Mouse (Mus musculus): ENCODE data around the gene Cdkal1. TPM values are rescaled to one million over a fixed set of nuclear protein-coding genes. Genes with fewer than 3 reads are reported as not detected.

The Cdkal1 gene
- total RNA-seq (2015): 12.4 and 13.9 TPM in 2 replicates
- 46.7 and 50.4 TPM in 2 replicates for total RNA-seq (2017)

DNA sequence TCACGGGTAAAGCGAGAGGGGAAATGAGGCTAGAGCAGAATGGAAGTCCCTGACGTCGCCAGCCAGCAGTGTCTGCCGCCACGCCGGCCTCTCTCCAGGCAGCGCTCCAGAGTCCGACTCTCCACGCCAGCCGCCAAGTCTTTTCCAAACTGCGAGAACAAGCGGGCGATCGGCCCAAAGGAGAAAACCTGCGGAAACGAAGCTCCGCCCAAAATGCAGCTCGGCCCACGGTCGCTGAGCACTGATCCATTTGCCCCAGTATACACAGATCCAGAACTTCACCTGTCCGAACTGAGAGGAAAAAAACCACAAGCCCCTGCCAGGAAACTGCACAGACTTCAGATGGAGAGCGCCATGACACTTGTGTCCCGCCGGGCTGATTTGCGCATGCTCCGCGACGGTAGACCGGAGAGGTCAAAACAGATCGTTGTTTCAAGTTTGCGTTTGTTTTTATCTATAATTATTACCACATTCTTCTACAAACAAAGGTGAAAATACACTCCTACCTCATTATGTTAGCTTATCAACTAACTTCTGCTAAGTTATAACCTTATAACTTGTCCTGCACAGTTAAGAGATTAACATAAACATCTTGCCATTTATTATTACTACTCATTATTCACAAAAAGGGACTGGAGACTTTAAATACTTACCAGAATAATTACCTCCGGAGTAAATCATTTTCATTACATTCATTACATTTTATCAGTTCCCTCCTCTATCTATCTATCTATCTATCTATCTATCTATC lies at the start of gene Cdkal1:
Cdkal1 (minus strand) TSS at position 394 of the 751 bp plus-strand sequence.
- ATAC-seq (ENCODE audit: poor library complexity, severe bottlenecking): peak; percentile 87

DNA sequence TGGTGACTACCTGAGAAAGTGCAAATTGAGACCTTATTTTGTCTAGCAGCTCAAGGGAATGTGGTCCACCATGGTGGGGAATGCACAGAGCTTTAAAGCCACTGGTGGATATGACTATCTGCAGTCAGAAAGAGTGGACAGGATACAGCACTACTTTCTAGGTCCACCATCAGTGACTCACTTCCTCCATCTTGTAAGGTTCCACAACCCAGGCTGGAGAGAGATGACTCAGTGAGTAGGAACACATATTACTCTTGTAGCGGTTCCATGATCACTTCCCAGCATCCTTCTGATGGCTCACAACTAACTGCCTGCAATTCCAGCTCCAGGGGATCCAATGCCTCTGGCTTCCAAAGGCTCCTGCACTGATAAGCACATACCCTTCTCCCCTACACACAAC lies 47.9 kb upstream of the Cdkal1 start:
- ATAC-seq (ENCODE audit: poor library complexity, severe bottlenecking): no peak

DNA sequence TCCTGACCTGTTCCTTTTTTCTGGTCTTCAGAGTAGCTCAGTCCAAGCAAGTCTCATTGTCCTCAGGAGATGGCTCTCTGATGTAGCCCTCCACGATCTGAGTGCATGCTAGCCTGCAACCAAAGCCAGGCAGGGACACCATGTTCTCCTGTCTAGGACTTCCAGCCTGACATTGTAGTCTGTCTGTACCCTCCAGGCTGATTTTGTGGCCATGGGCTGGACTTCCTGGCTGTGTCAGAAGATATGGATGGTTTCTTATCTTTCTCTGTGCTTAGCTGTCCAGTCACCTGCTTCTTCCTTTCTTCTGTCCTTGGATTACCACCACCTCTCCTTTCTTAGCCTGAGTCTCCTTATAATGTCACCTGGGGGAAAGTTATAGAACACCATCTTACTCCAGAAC lies 47.2 kb upstream of the Cdkal1 start:
- ATAC-seq (ENCODE audit: poor library complexity, severe bottlenecking): no peak

DNA sequence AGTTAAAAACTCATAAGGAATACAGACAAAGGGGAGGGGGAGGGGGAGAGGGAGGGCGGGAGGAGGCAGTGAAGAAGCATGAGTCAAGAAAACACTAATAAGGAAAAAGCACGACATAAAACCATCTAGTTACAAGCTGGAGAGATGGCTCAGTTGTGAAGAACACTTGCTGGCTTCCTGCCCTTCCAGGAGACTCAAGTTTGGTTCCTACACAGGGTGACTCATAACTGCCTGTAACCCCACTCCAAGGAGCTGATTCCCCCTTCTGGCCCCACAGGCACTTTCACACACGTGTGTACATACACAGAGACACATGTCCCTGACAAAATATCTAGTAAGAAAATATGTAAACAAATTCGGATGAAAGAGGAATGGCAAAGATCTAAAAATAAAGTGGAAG lies 46.2 kb upstream of the Cdkal1 start:
- ATAC-seq (ENCODE audit: poor library complexity, severe bottlenecking): no peak

DNA sequence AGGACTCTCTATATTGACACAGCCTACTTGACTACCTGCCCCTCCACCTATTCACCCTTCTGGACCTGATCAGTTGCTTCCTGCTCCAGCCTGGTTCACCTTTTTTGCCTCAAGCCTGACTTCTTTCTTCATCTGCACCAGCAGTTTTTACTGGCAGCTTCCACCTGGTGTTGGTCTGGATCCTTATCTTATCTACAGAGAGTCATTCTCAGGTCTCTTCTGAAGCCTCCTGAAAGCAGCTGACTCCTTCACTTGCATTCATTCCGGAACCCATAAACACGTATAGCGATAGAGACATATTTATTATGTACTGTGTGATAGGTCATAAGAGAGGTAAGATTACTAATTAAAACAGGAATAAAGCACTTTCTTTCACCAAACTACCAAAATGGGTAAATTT lies 11.3 kb upstream of the Cdkal1 start:
- ATAC-seq (ENCODE audit: poor library complexity, severe bottlenecking): no peak

DNA sequence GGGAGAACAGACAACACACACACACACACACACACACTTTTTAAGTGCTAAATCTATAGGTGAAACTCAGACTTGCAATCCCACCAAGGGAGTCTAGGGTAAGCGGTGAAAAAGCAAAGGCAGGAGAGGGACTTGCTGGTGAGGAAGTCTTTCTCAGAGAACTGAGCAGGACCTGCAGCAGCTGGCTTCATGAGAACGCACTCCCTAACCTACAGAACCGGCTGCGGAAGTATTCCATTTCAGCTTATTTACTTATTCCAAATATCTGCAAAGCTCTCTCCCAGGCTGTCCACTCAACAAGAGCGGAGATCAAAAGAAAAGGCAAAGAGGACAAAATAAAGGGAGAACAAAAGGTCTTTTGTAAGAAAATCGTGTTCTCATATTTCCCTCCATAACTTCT lies 8.9 kb upstream of the Cdkal1 start:
- ATAC-seq (ENCODE audit: poor library complexity, severe bottlenecking): no peak

DNA sequence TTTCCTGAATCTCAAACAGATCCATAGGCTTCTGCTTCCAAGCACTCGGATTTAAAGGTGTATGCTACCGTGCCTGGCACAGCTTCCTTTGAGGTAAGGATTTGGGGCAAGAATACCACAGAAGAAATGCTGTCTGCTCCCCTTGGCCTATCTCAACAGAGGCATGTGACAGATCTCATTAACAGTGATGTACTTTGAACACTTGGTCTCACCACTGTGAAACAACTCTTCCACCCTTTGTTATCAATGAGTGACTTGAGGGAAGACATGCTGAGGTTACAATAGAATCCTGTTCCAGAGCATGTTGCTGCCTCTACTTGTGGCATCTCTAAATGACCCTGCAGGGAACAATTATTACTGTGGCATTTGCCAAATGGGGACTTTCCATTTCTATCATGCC lies 4.6 kb upstream of the Cdkal1 start:
- no peak for ATAC-seq (ENCODE audit: poor library complexity, severe bottlenecking)

DNA sequence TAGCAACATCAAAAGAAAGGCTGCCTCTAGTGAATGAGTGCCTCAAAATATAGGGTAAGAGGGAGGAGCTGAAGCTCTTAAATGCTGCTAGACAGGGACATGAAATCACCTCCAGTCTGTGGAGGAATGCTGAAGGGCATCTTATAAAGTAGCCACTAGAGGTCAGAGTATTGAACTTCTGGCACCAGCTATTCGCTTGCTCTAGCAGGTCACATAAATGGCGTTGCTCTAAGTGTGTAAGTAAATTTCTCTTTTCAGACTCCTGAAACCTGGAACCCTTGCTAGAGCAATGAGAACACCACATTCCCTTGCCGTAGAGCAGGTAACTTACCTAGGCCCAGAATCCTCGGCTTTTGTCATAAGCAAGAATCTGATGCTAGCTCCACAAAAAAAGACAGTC lies 2.0 kb upstream of the Cdkal1 start:
- ATAC-seq (ENCODE audit: poor library complexity, severe bottlenecking): peak; percentile 72

DNA sequence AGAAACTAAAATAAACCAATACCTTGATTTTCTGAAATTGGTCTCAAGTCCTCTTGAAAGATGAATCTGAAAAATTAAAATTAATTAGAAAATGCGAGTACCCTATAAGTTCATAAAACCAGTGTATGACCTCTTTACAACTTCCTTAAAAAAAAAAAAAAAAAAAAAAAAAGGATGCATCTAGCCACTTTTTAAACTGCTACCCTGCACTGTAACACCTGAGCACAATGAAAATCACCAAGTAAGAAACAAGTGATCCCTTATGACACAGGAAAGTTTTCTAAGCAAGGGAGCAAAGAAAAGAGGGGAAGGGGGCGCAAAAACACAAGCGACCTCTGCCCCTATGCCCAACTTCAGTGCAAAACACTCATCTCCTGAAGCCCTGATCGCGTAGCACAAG lies 598 bp downstream of the Cdkal1 start:
- peak; percentile 7; the same call in 1 of the 2 replicates for ATAC-seq (ENCODE audit: poor library complexity, severe bottlenecking)

DNA sequence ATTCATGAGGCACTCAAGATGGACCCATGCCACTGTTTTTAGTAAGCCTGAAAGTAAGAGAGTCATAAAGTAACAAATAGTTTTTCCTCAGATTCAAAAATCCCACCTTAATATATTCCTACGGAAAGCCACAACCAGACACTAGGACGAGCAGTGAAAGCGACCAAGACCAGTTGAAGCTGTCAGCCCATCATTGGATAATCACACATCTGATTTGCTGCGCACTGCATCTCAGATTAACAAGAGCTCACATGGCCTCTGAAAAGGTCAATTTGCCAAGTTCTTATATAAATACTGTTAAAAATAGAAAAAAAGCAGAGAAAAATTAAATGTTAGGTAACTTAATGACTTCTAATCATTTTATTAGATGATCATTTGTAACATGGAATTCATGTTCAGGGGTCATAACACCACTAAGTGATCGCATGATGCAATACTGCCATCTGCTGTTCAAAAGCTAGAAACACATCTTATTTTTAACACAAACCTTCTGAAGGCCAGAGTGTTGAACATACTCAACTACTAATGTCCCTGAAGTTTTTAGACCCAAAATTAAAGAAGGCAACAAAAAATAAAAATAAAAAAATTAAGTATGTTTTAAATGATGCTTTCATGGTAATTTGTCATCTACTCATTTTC lies 16.9 kb downstream of the Cdkal1 start:
- ATAC-seq (ENCODE audit: poor library complexity, severe bottlenecking): peak; percentile 71

DNA sequence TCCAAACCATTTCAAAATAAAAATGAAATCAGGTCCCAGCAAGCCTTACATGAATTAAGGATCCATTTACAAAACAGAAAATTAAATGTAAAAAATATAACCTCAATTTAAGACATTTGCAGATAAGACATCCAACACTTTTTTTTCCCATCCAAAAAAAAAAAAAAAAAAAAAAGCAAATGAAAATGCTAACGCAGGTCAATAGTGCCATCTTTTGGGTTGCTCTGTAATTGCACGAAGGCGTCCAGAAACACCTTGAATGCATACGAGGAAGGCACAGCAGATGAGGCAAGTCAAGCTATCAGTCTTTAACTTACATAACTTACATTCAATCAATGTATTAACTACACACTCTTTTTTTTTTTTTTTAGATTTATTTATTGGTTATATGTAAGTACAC lies 20.3 kb downstream of the Cdkal1 start:
- no peak for ATAC-seq (ENCODE audit: poor library complexity, severe bottlenecking)

DNA sequence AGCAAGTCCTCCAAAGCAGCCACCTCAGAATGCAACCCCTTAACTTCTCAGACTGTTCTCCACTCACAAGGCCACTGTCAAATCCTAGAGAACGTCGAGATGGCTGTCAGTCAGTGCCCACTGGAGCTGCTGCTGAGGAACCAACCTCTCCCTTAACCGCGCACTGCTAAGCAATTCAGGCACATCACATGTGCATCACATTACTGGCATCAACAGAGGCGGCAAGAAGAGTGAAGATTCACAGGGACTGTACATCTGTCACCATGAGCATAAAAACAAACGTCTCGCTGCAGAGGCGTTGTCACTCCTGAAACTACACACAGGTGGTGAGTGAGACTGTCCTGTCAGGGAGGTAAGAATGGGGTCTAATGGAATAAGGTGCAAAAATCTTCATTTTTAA lies 21.7 kb downstream of the Cdkal1 start:
- ATAC-seq (ENCODE audit: poor library complexity, severe bottlenecking): no peak

DNA sequence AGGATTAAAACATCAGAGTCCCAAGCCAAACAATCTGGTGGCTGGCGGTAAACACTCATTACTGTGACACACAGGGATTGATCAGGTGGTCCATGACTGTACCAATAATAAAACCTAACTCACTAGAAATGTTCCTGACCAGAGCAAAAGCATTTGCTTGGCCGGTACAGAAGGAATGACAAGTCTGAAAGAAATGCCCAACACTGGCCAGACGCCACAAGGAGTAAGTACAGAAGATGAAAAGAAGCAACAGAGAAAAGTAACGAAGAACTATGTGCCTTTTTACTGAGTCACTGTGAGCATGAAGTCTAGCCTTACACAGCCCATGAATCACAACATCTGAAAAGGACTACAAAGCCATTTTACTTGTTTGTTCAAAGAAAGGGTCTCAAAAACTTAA lies 24.3 kb downstream of the Cdkal1 start:
- ATAC-seq (ENCODE audit: poor library complexity, severe bottlenecking): no peak

DNA sequence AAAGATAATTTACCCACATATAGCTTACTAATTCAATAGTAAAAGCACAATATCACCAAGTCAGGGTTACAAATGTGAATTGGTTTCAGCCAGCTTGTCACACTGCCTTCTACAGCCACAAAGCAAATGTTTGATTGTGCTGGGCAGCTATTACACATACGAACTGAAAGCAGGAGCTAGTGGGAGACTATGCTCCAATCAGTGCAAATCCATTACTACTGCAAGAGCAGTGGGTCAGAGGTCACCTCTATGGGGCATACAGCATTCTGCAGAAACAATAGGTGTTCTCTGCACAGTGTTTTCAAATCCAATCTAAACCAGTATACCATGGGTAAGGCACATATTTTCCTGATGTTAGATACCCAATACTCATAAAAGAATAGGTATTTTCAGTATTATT lies 27.4 kb downstream of the Cdkal1 start:
- no peak for ATAC-seq (ENCODE audit: poor library complexity, severe bottlenecking)

DNA sequence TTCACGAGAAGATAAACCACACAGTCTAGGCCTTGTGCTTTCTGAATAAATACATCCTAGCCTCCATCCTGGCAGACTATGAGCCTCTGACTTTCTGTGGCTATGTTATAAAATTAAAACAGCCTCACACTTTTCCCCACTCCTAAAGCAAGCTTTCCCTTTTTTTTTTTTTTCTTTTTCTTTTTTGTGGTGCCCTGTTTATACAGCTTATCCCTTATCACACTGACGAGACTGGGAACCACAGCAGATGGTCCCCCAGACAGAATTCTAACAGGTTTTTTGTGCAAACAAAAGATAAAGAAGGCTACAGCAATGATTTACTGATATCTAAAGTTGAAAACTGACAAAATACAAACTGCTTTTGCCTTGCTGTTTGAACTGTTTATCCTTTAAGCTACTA lies 29.0 kb downstream of the Cdkal1 start:
- no peak for ATAC-seq (ENCODE audit: poor library complexity, severe bottlenecking)

DNA sequence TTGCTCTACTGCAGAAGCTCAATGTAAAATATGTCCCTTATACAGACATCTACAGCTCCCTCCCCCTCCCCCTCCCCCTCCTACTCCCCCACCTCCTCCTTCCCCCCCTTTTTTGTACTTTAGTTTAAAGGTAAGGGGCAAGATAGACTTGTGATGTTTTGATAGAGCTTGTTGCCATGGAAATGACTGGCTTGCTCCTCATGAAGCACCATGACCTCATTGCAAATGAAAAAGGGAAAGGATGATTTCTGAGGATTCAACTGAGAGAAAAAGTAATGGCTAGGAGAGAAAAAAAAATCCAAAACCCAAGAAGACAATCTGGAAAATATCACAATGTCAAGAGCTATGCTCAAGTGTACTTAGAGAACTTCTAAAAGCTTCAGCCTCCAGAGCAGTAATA lies 29.4 kb downstream of the Cdkal1 start:
- ATAC-seq (ENCODE audit: poor library complexity, severe bottlenecking): no peak

DNA sequence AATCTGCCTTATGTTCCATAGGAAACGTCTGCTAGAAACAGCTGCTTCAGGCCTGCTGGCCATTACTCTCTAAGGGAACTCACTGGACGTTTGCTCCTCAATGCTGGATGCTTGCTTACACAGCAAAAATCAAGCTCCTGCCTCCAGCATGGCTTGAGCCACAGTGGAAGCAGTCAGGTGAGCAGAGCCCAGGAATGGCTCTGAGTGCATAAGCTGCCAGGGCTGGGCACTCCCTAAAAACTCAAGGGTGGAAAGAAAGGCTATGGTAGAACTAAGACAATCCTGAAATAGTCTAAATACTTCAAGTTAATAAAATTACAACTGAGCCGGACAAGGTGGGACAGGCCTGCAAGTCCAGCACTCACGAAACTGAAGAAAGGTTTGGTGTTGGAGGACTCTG lies 30.7 kb downstream of the Cdkal1 start:
- no peak for ATAC-seq (ENCODE audit: poor library complexity, severe bottlenecking)

DNA sequence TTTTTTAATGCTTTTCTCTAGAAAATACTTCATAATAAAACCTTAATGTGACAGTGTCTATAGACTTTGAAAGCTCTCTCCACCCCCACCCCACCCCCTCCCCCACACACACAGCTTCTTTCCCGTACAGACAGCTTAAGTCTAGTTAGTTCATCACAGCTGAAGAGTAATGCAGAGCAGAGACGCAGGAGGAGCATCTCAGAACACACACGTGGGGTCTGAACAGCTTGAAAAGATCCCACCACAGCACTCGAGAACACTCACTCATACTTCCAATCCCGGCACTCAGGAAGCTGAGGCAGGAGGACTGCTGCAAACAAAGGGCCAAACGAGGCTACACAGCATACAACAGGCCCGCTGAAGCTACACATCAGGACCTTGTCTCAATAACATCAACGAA lies 31.1 kb downstream of the Cdkal1 start:
- ATAC-seq (ENCODE audit: poor library complexity, severe bottlenecking): no peak

DNA sequence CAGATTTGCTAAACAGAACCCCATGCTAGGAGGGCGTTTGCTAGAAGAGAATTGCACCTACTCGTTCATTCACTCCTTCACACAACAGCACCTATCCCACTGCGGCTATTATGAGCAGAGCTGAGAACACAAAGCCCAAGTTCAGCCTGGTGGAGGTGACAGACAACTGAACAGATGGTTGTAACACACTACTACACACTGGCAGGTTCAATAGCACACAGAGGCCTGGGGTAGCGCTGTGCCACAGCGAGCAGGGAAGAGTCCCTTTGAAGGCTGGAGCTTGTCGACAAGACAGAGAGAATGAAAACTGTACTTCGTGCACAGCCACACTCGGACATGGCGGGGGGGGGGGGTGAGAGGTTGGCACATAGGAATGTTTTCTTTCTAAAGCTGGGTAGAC lies 31.6 kb downstream of the Cdkal1 start:
- ATAC-seq (ENCODE audit: poor library complexity, severe bottlenecking): no peak

DNA sequence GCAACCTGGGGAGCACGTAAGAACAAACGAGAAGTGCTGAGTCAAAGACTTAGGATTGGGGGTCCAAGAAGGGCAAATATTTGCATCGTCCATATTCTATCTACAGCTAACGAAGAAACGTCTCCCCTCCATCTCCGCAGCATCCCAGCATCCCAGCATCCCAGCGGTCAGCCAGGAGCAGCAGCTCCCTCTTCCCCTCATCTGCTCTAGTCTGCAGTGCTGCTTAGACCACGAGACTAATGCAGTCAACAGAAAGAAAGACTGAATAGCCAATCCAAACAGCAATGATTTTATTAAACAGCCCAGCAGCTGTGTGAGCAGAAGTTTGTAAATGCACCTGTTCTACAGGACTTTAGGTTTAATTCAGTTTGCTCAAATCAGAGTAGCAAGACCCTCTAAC lies 32.0 kb downstream of the Cdkal1 start:
- no peak for ATAC-seq (ENCODE audit: poor library complexity, severe bottlenecking)

DNA sequence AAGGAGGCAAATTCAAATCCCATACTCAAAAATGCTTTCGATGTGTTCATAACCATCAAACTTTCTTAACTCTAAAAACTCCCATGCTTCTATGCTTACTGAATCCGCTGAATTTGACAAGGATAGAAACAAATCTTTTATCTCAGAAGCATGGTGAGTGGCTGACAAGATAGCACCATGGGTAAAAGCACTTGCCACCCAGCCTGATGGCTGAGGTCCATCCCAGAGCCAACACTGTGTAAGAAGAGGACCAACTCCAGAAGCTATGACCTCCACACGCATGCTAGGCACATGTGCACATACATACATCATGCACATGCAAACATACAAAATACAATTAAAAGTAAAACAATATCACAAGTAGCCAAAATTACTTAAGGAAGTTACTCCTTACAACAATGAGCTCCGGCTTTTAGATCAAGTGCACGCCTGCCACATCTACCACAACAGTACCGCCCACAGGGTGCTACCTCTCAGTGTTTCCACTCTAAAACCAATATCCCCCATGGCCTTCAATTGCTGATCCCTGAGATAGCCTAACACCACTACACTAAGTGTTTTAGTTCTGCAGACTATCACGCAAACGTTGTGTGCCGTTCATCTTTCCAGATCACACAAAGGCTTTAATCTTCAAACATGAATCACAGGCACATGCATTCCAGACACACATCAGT lies 35.4 kb downstream of the Cdkal1 start:
- no peak for ATAC-seq (ENCODE audit: poor library complexity, severe bottlenecking)

DNA sequence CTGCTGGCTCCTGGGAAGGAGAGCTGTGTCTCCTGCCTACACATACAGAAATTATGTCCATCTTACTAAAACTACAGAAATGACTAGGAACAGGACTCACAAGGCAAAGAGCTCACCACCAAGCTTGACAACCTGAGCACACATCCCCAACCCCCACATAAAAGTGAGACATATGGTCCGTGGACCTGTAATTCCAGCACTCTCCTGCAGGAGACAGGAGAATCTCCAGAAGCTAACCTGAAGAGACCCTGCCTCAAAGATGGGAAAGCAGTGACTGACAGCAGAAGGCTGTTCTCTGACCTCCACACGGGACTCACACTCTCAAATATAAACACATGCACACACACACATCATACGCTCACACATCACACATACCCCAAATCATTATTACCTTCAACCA lies 36.3 kb downstream of the Cdkal1 start:
- no peak for ATAC-seq (ENCODE audit: poor library complexity, severe bottlenecking)
